In the genomic region with DNA sequence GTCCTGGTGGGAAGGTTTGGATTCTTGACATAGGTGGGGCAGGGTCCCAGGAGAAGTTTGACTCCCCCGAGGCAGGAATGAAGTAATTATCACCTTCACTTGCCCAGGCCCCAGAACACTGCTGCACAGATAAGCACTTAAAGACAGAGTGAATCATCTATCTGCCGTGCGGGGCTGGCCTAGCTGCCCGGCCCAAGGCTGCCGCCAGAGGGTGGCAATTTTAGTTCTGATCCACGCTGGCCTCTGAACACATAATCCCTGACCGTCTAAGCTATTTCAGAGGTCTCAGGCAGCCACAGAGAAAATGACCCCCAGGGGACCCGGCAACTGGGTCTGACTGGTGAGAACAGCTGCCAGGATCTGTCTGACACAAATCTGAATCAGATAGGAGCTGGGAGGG, we compare ENCODE assay signal across 8 mouse cellular contexts. TPM values are rescaled to one million over a fixed set of nuclear protein-coding genes. Genes with fewer than 3 reads are reported as not detected.
DNase-seq lines count a peak whose midpoint lies in the region; ATAC-seq lines count a peak whose summit lies in the region.

No protein-coding gene starts in this region.

- peaks cover 35% of the 10 kb centered on the region for H3K36me3 ChIP-seq in limb, embryonic 12.5 days
- H3K36me3 ChIP-seq in neural tube, embryonic 15.5 days: peaks cover 23% of the 10 kb centered on the region

- intact Hi-C loops in heart, postnatal 14 days (cut with DNase I): no loop called here
- intact Hi-C loops in left cerebral cortex, postnatal 36 days (cut with DNase I): no loop called here

- H3K27ac ChIP-seq in limb, embryonic 12.5 days: peak overlapping the region; percentile 69
- H3K27ac ChIP-seq in neural tube, embryonic 15.5 days (replicated peaks): peak overlapping the region; percentile 33; the same call in 1 of the 2 replicates

- peak overlapping the region; percentile 22 for H3K4me2 ChIP-seq in limb, embryonic 12.5 days
- H3K4me2 ChIP-seq in neural tube, embryonic 15.5 days: peak overlapping the region; percentile 40

- no peaks in the 10 kb centered on the region for H3K27me3 ChIP-seq in limb, embryonic 12.5 days
- H3K27me3 ChIP-seq in neural tube, embryonic 15.5 days (replicated peaks): no peaks in the 10 kb centered on the region

- H3K9me3 ChIP-seq in limb, embryonic 12.5 days: no peaks in the 10 kb centered on the region
- H3K9me3 ChIP-seq in neural tube, embryonic 15.5 days (replicated peaks): no peaks in the 10 kb centered on the region

- WGBS in limb, embryonic 12.5 days: 32% methylated on average over 8 of the region's 8 CpGs
- 42% methylated on average over 8 of the region's 8 CpGs for WGBS in neural tube, embryonic 15.5 days

- no peak for ATAC-seq in limb, embryonic 12.5 days (ENCODE audit: insufficient number of reproducible peaks, insufficient read depth, low FRiP score, low TSS enrichment, low read depth)
- ATAC-seq in neural tube, embryonic 15.5 days (ENCODE audit: low FRiP score): no peak

- no peak overlapping the region for H3K4me3 ChIP-seq in limb, embryonic 12.5 days (replicated peaks)
- H3K4me3 ChIP-seq in neural tube, embryonic 15.5 days (replicated peaks): no peak overlapping the region

- H3K9ac ChIP-seq in limb, embryonic 12.5 days (replicated peaks): no peak overlapping the region
- 0 out of 2 replicates have a peak overlapping the region, but pooled peaks have one; percentile 26 for H3K9ac ChIP-seq in neural tube, embryonic 15.5 days (replicated peaks)

- DNase-seq in heart, adult 11 months: peak; percentile 93
- no peak for DNase-seq in heart, adult 8-10 months (ENCODE audit: low spot score)
- peak; percentile 44 for DNase-seq in embryo, embryonic 10 days (ENCODE audit: low spot score)
- peak; percentile 40 to 45 for DNase-seq in heart, postnatal 14 days
- DNase-seq in natural killer cell, adult 2 months (ENCODE audit: low spot score in 2 of 2): no peak
- no peak for DNase-seq in left cerebral cortex, postnatal 36 days (ENCODE audit: low spot score in 2 of 2)

- H3K4me1 ChIP-seq in limb, embryonic 12.5 days (replicated peaks): peaks cover 43% of the 10 kb centered on the region
- peaks cover 63% of the 10 kb centered on the region for H3K4me1 ChIP-seq in neural tube, embryonic 15.5 days

RNA-seq across cellular contexts. Expression of gene Gga2, which starts 5.9 kb away (rescaled TPM):
- total RNA-seq in heart, adult 8-10 months (2022): 10 to 100 TPM; 31.7 to 39.2 (median 35.4) TPM
- total RNA-seq in heart, postnatal 14 days (2021): 10 to 100 TPM; 28.7 to 29.6 TPM
- 160 and 166 TPM in 2 replicates for polyA plus RNA-seq in limb, embryonic 12.5 days (2016; fragmentation: Nextera tagmentation; extraction: Ambion mirVana)
- 53.1 and 58.6 TPM in 2 replicates for polyA plus RNA-seq in neural tube, embryonic 15.5 days (2015; fragmentation: Nextera tagmentation; extraction: Ambion mirVana)
- 10 to 100 TPM; 26.8 to 34.8 TPM for total RNA-seq in left cerebral cortex, postnatal 36 days (2021)

RNA-seq across cellular contexts. Expression of gene Cog7, which starts 33.6 kb away (rescaled TPM):
- 10 to 100 TPM; 19.1 to 20.6 (median 20.1) TPM for total RNA-seq in heart, adult 8-10 months (2022)
- 10 to 100 TPM; 15.3 to 16.0 TPM for total RNA-seq in heart, postnatal 14 days (2021)
- polyA plus RNA-seq in limb, embryonic 12.5 days (2016; fragmentation: Nextera tagmentation; extraction: Ambion mirVana): 25.2 and 25.6 TPM in 2 replicates
- polyA plus RNA-seq in neural tube, embryonic 15.5 days (2015; fragmentation: Nextera tagmentation; extraction: Ambion mirVana): 27.6 and 27.8 TPM in 2 replicates
- total RNA-seq in left cerebral cortex, postnatal 36 days (2021): 10 to 100 TPM; 42.5 to 44.3 TPM

RNA-seq across cellular contexts. Expression of gene Ubfd1, which starts 51.9 kb away (rescaled TPM):
- 10 to 100 TPM; 32.5 to 41.6 (median 37.3) TPM for total RNA-seq in heart, adult 8-10 months (2022)
- 10 to 100 TPM; 33.0 to 39.6 TPM for total RNA-seq in heart, postnatal 14 days (2021)
- polyA plus RNA-seq in limb, embryonic 12.5 days (2016; fragmentation: Nextera tagmentation; extraction: Ambion mirVana): 94.6 and 100.0 TPM in 2 replicates
- 71.5 and 73.3 TPM in 2 replicates for polyA plus RNA-seq in neural tube, embryonic 15.5 days (2015; fragmentation: Nextera tagmentation; extraction: Ambion mirVana)
- 10 to 100 TPM; 56.2 to 58.2 TPM for total RNA-seq in left cerebral cortex, postnatal 36 days (2021)

RNA-seq across cellular contexts. Expression of gene Ears2, which starts 52.0 kb away (rescaled TPM):
- 10 to 100 TPM; 13.3 to 14.3 (median 13.7) TPM for total RNA-seq in heart, adult 8-10 months (2022)
- 10 to 100 TPM; 10.0 to 12.6 TPM for total RNA-seq in heart, postnatal 14 days (2021)
- 15.9 and 16.1 TPM in 2 replicates for polyA plus RNA-seq in limb, embryonic 12.5 days (2016; fragmentation: Nextera tagmentation; extraction: Ambion mirVana)
- polyA plus RNA-seq in neural tube, embryonic 15.5 days (2015; fragmentation: Nextera tagmentation; extraction: Ambion mirVana): 9.6 and 11.5 TPM in 2 replicates
- total RNA-seq in left cerebral cortex, postnatal 36 days (2021): 1 to 10 TPM; 8.3 to 8.6 TPM

Comparison
In these comparisons a context has a peak if more than half of its experiments do, and no peak if none do; other contexts are left out.
1. DNase-seq: peak in heart, adult 11 months (single experiment), embryo, embryonic 10 days (single experiment) and heart, postnatal 14 days (2 of 2); none in heart, adult 8-10 months (single experiment), natural killer cell, adult 2 months (0 of 2) and left cerebral cortex, postnatal 36 days (0 of 2).